Mouse (Mus musculus) heart, postnatal 0 days (tissue): ENCODE measurements around the gene Tmem208.

ENCODE experiments used
- CTCF ChIP-seq: IDR thresholded peaks from 2 replicates; pipeline ENCODE4 v1.5.1; 2016; ENCODE audit warnings: antibody characterized with exemption, control low read depth, low read depth
- EP300 ChIP-seq: IDR thresholded peaks from 2 replicates; pipeline ENCODE4 v1.6.1; 2016; ENCODE audit warnings: antibody characterized with exemption, low read depth

DNA sequence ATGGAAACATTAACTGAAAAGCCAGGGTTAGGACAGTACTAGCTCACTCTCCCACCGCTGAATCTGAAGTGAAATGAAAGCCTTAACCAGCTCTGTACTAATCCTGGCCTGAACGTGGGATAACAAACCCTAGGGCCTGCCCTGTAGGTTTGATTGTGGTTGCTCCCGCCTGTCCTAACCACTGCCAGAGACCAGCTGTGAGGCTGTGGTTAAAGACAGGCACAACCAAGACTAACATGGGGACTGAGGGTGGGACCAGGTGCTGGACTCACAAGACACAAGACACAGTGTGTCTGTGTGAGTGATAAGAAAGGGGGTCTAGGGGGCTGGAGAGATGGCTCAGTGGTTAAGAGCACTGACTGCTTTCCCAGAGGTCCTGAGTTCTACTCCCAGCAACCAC lies 45.6 kb upstream of the Tmem208 start:
- no peak for TF ChIP-seq CTCF
- TF ChIP-seq EP300, result no peak
